Mouse (Mus musculus) lung, embryonic 14.5 days (tissue): ENCODE measurements at regions not wholly inside any gene's neighbourhood (a gene's known extent, or its start where the extent isn't known, plus 50 kb on each side); places are given as distances from the start of the nearest gene placed in this dataset.
A peak's percentile ranks its signal among the peaks of the same experiment; 100 is the strongest.

Experiments
- ATAC-seq: fragments of 200-750 bp; cut with Nextera tagmentation; 2 replicates; pipeline ENCODE4 v1.8.0; 2017; ENCODE audit warnings: mild to moderate bottlenecking, moderate TSS enrichment, moderate library complexity; ENCODE audit not compliant: insufficient read depth
- DNase-seq: peaks from one replicate; pipeline ENCODE4 v3.0.0-alpha.2; 2015
- H3K27ac ChIP-seq: fragments of 300-500 bp; sonication (generic); 2 replicates; pipeline ENCODE4 v1.5.1; 2014; ENCODE audit warnings: low read depth, mild to moderate bottlenecking, moderate library complexity
- H3K27me3 ChIP-seq: fragments of 300-500 bp; sonication (generic); 2 replicates; pipeline ENCODE4 v1.6.1; 2014; ENCODE audit warnings: low read length, control low read depth; ENCODE audit not compliant: insufficient read depth
- H3K36me3 ChIP-seq: fragments of 300-500 bp; sonication (generic); 2 replicates; pipeline ENCODE4 v1.6.1; 2014; ENCODE audit warnings: control low read depth; ENCODE audit not compliant: insufficient read depth
- H3K4me1 ChIP-seq: fragments of 300-500 bp; sonication (generic); 2 replicates; pipeline ENCODE4 v1.6.1; 2014; ENCODE audit warnings: antibody characterized with exemption, control low read depth; ENCODE audit not compliant: insufficient read depth
- H3K4me2 ChIP-seq: fragments of 300-500 bp; sonication (generic); 2 replicates; pipeline ENCODE4 v1.6.1; 2014; ENCODE audit warnings: mild to moderate bottlenecking
- H3K4me3 ChIP-seq: fragments of 300-500 bp; sonication (generic); 2 replicates; pipeline ENCODE4 v1.5.1; 2014; ENCODE audit warnings: low read depth, low read length
- H3K9ac ChIP-seq: fragments of 300-500 bp; sonication (generic); 2 replicates; pipeline ENCODE4 v1.6.1; 2014
- H3K9me3 ChIP-seq: fragments of 300-500 bp; sonication (generic); 2 replicates; pipeline ENCODE4 v1.6.1; 2016; ENCODE audit warnings: low read depth, low read length, control low read depth
- CTCF ChIP-seq: IDR thresholded peaks from 2 replicates; pipeline ENCODE4 v1.5.1; 2016; ENCODE audit warnings: antibody characterized with exemption, low read depth
- WGBS: fragments of 180-500 bp; shearing (Covaris S2); extraction: QIAGEN DNeasy Blood & Tissue Kit; methylation state at CpG from one replicate; pipeline ENCODE4 v1.1.7; 2014; 5-methylcytosine and 5-hydroxymethylcytosine counted together

DNA sequence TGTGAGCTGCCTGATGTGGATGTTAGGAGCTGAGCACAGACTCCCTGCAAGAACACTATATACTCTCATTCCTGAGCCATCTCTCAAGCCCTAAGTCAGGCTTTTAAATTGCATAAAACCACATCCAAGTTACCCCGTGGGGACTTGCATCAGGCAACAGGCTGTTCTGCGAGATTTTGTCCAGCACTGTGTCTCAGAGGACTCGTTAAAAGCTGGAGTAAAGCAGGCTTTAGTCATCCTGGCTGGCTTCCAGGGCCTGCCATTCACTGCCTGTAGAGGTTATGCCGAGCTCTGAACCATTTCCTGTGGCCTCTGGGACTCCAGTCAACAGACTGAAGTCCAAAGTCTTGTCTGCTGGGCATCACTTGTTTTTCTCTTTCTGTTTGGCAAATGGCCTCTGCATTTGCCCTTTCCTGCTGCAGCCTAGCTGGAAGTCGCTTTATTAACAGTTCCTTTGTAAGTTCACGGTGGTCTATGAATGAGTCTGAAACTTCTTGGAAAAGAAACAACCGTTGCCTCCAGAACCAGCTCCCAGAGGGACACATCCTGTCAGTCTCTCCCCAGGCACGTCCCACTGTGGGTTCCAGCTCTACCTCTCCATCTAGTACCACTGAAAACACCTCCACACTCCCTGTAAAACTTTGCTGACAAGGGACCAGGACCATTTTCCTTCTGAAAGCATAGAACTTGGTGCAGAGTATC lies 61.8 kb upstream of the C1qtnf3 start:
- no peak for TF ChIP-seq CTCF
- H3K4me1 ChIP-seq: 0 out of 2 replicates have a peak, but pooled peaks cover 4% of the 10 kb centered on the region
- no peak overlapping the region for H3K4me2 ChIP-seq
- H3K9me3 ChIP-seq: no peaks in the 10 kb centered on the region
- H3K36me3 ChIP-seq: no peaks in the 10 kb centered on the region
- H3K27me3 ChIP-seq: no peaks in the 10 kb centered on the region
- H3K9ac ChIP-seq: no peak overlapping the region
- ATAC-seq (peak; percentile 80), DNase-seq (peak; percentile 89)
- peak overlapping the region; percentile 3; the same call in 1 of the 2 replicates for H3K27ac ChIP-seq
- 34% methylated on average over 8 of the region's 8 CpGs for WGBS
- H3K4me3 ChIP-seq: no peak overlapping the region

DNA sequence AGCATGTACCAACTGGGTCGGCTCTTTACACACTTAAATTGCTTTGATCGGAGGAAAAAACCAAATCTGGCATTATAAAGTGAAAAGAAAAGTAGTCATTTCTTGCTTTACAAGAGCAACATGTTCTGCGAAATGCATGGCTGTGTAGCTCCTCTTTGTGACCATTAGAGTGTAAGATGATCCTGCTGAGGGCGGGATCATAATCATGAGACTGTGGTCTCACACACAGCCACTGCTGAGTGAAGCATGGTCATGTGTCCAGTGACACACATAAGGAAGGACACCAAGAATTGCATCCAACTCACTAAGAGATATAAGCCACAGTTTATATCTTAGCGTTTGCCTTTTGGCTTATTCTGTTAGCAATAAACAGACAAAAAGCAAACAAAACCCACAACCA lies 53.8 kb upstream of the C1qtnf3 start:
- H3K36me3 ChIP-seq: no peaks in the 10 kb centered on the region
- no peaks in the 10 kb centered on the region for H3K9me3 ChIP-seq
- WGBS: 59% methylated on average over 5 of the region's 5 CpGs
- H3K4me2 ChIP-seq: no peak overlapping the region
- DNase-seq (peak; percentile 55), ATAC-seq (peak; percentile 73)
- no peak overlapping the region for H3K9ac ChIP-seq
- no peaks in the 10 kb centered on the region for H3K27me3 ChIP-seq
- no peaks in the 10 kb centered on the region for H3K4me1 ChIP-seq
- H3K27ac ChIP-seq: 0 out of 2 replicates have a peak overlapping the region, but pooled peaks have one; percentile 1
- TF ChIP-seq CTCF: no peak
- H3K4me3 ChIP-seq: no peak overlapping the region

DNA sequence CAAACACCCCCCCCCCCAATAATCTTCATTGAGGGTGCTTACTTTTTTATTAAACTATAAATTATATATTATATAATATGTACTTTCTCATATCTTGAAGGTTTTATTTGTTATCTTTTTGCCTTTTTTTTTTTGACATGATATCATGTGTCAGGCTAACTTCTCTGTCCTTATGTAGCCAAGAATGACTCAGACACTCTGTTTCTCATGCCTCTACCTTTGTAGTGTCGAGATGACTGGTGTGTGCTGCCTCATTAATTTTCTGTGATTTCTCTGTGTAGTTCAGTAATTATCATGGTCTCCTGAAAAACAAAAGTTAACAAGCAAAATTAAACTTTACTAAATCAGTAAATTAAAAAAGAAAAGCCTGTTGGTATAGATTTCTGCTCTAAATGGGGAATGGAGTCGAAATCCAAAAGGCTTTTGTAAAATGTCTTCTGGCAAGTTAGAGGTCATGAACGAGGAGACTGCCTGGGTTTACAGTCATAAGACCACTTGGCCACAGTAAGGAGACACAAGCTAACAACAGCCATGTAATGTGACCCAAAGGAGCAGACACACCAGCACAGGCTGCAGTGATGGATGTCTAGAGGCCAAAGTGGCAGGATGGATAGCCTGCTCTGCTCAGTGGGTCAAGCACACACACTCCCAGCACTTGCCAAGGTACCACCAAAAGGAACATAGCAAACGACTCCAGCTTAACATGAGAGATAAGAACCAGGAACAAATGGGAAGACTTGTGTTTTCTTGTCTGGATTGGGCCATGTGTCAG lies 53.2 kb upstream of the C1qtnf3 start:
- WGBS: 40% methylated on average over 4 of the region's 4 CpGs
- Histone ChIP-seq H3K27me3 (no peaks in the 10 kb centered on the region), H3K9me3 (no peaks in the 10 kb centered on the region), H3K27ac (no peak overlapping the region), H3K36me3 (no peaks in the 10 kb centered on the region), H3K4me3 (no peak overlapping the region), H3K4me1 (no peaks in the 10 kb centered on the region), H3K9ac (no peak overlapping the region), H3K4me2 (no peak overlapping the region)
- ATAC-seq: no peak
- DNase-seq: no peak
- TF ChIP-seq CTCF: no peak

DNA sequence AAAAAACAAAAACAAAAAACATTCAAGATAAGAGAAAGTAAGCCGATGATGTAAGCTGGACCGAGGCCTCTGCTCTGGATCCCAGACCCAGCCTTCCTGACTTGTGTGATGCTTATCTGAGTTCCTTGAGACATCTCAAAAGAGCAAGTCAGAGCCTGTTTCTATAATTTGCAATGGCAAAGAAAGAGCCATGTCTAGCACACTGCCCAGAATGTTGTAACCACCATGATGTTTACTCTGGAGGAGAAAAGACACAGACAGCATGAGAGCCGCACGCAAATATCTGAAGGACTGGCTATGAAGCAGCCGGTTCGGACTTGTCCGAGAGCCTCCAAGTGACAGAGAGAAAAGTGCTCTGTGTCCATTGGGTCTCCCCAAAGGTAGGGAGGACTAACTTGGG lies 52.2 kb upstream of the C1qtnf3 start:
- no peak for DNase-seq
- Histone ChIP-seq H3K4me1 (no peaks in the 10 kb centered on the region), H3K4me2 (no peak overlapping the region), H3K27me3 (no peaks in the 10 kb centered on the region), H3K9ac (no peak overlapping the region), H3K4me3 (no peak overlapping the region), H3K27ac (no peak overlapping the region), H3K36me3 (no peaks in the 10 kb centered on the region), H3K9me3 (no peaks in the 10 kb centered on the region)
- 67% methylated on average over 7 of the region's 7 CpGs for WGBS
- ATAC-seq: no peak
- no peak for TF ChIP-seq CTCF

DNA sequence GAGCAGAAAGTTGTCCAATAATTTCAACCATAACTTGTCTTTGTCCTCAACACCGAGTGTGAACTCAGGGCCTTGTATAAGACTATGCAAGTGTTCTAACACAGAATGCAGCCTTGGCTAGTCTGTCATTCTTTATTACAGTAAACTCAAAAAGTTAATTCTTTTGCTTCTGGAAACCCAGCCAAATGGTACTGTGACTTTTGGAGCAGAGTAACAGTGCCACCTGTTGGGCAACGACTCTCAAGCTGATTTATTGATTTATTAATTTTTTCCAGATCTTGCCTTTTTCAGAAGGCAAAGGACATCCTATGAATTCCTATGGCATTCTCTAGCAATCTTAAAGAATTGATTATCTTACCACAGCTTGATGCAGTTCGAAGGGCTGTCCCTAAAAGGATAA lies 51.1 kb upstream of the C1qtnf3 start:
- 30% methylated on average over 3 of the region's 3 CpGs for WGBS
- no peak for ATAC-seq

DNA sequence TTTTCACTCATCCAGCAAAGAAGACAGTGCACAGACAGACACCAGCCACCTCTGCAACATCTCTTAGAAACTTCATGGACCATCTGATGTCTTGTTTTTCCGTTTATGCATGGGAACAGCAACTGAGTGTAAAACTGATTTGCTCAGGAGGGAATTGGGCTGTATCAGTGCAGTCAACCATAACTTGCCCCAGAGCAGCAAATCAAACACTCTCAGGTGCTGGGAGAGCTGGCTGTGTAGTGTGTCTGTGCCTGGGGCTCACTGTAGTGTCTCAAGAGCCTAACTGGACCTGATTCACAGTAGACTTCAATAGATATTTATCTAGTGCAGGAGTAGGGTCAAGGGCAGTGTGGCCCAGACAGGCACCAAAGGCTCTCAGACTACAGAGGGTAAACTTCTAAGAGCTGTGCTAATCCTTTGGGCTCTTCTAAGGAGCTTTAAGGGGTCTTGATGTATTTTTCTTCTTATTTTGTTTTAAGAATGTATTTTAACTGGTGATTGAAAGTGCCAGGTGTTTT lies 50.3 kb upstream of the C1qtnf3 start:
- Histone ChIP-seq H3K9me3 (no peaks in the 10 kb centered on the region), H3K27ac (no peak overlapping the region), H3K4me1 (no peaks in the 10 kb centered on the region), H3K4me3 (no peak overlapping the region), H3K4me2 (no peak overlapping the region), H3K9ac (no peak overlapping the region), H3K27me3 (no peaks in the 10 kb centered on the region), H3K36me3 (no peaks in the 10 kb centered on the region)
- no peak for DNase-seq
- WGBS: 41% methylated on average over 1 of the region's 1 CpGs
- ATAC-seq: peak; percentile 72; the same call in 1 of the 2 replicates
- no peak for TF ChIP-seq CTCF

More for the DNA sequence above, 51.1 kb upstream of the C1qtnf3 start:
- H3K27me3 ChIP-seq: no peaks in the 10 kb centered on the region
- no peaks in the 10 kb centered on the region for H3K4me1 ChIP-seq
- no peak overlapping the region for H3K4me3 ChIP-seq
- H3K27ac ChIP-seq: no peak overlapping the region
- no peak overlapping the region for H3K9ac ChIP-seq
- no peak overlapping the region for H3K4me2 ChIP-seq
- no peaks in the 10 kb centered on the region for H3K36me3 ChIP-seq
- peak; percentile 85 for DNase-seq
- no peaks in the 10 kb centered on the region for H3K9me3 ChIP-seq
- TF ChIP-seq CTCF: peak; percentile 71
